ENCODE assay signal across 18 mouse cellular contexts in genomic region chr19:3884325-3884990, GRCm38 (mm10). TPM values are rescaled to one million over a fixed set of nuclear protein-coding genes. Genes with fewer than 3 reads are reported as not detected.
A peak's percentile ranks its signal among the peaks of the same experiment; 100 is the strongest.
DNase-seq lines count a peak whose midpoint lies in the region; ATAC-seq and TF ChIP-seq lines count a peak whose summit lies in the region.
"Had no signal": no experiment of that assay in that cellular context is flagged by ENCODE, and none has a peak within 500 bp of the region (broad histone marks: within the 10 kb centered on the region; RNA-seq: fewer than 3 reads in every experiment).

No protein-coding gene starts in this region.

- ATAC-seq in heart, embryonic 12.5 days (ENCODE audit: insufficient number of reproducible peaks, low FRiP score), result no peak
- no peak for ATAC-seq in liver, postnatal 0 days
- ATAC-seq: forebrain, embryonic 16.5 days; intestine, postnatal 0 days had no signal

- H3K27me3 ChIP-seq in heart, embryonic 12.5 days (replicated peaks), result no peaks in the 10 kb centered on the region
- no peaks in the 10 kb centered on the region for H3K27me3 ChIP-seq in liver, adult 2 months (ENCODE audit: control insufficient read depth, insufficient read depth, low read length)
- no peaks in the 10 kb centered on the region for H3K27me3 ChIP-seq in liver, postnatal 0 days (ENCODE audit: insufficient read depth, low read length)
- H3K27me3 ChIP-seq: kidney, embryonic 15.5 days; liver, embryonic 13.5 days; midbrain, embryonic 12.5 days had no signal

- H3K4me3 ChIP-seq in heart, embryonic 12.5 days, result no peak overlapping the region
- H3K4me3 ChIP-seq in liver, adult 2 months (ENCODE audit: insufficient read depth, low read depth, low read length), result no peak overlapping the region
- H3K4me3 ChIP-seq in liver, postnatal 0 days (ENCODE audit: low read depth, low read length), result no peak overlapping the region
- H3K4me3 ChIP-seq: kidney, embryonic 15.5 days; limb, embryonic 10.5 days; liver, embryonic 13.5 days; midbrain, embryonic 12.5 days had no signal

- WGBS in heart, embryonic 12.5 days, result 42% methylated on average over 6 of the region's 6 CpGs
- 30% methylated on average over 6 of the region's 6 CpGs for WGBS in liver, adult 2 months
- 62% methylated on average over 6 of the region's 6 CpGs for WGBS in liver, postnatal 0 days (ENCODE audit: insufficient replicate concordance)

- peaks cover 36% of the 10 kb centered on the region for H3K36me3 ChIP-seq in heart, embryonic 12.5 days
- peaks cover 42% of the 10 kb centered on the region for H3K36me3 ChIP-seq in liver, adult 2 months (ENCODE audit: control insufficient read depth, insufficient read depth, low read length)
- peaks cover 52% of the 10 kb centered on the region for H3K36me3 ChIP-seq in liver, postnatal 0 days (replicated peaks; ENCODE audit: insufficient read depth, low read length)

- peak overlapping the region; percentile 28; the same call in 1 of the 2 replicates for H3K27ac ChIP-seq in heart, embryonic 12.5 days (ENCODE audit: poor library complexity, severe bottlenecking)
- H3K27ac ChIP-seq in liver, adult 2 months (replicated peaks; ENCODE audit: insufficient read depth, low read depth, low read length), result no peak overlapping the region
- no peak overlapping the region for H3K27ac ChIP-seq in liver, postnatal 0 days (ENCODE audit: low read depth)
- H3K27ac ChIP-seq: hindbrain, embryonic 14.5 days; kidney, embryonic 15.5 days; limb, embryonic 10.5 days; liver, embryonic 13.5 days; midbrain, embryonic 12.5 days had no signal

- no peak for TF ChIP-seq CTCF in liver, adult 2 months (IDR thresholded peaks at IDR 0.05; ENCODE audit: low read depth, low read length)
- no peak for TF ChIP-seq CTCF in liver, postnatal 0 days (IDR thresholded peaks at IDR 0.05; ENCODE audit: low read depth)

- intact Hi-C loops in heart, postnatal 14 days (cut with DNase I), result no loop called here

- no peak for TF ChIP-seq EP300 in liver, postnatal 0 days (IDR thresholded peaks at IDR 0.05; ENCODE audit: low read depth)

- no peak overlapping the region for H3K4me2 ChIP-seq in heart, embryonic 12.5 days
- no peak overlapping the region for H3K4me2 ChIP-seq in liver, postnatal 0 days (ENCODE audit: low read depth, low read length)
- H3K4me2 ChIP-seq: hindbrain, embryonic 14.5 days; kidney, embryonic 15.5 days; liver, embryonic 13.5 days; midbrain, embryonic 12.5 days had no signal

- H3K79me2 ChIP-seq in liver, adult 2 months (ENCODE audit: control insufficient read depth, insufficient read depth, low read length), result peaks cover 3% of the 10 kb centered on the region; the same call in 1 of the 2 replicates

- no peaks in the 10 kb centered on the region for H3K9me3 ChIP-seq in heart, embryonic 12.5 days (replicated peaks)
- H3K9me3 ChIP-seq in liver, postnatal 0 days (ENCODE audit: low read length), result no peaks in the 10 kb centered on the region
- H3K9me3 ChIP-seq: kidney, embryonic 15.5 days; limb, embryonic 10.5 days; liver, embryonic 13.5 days; midbrain, embryonic 12.5 days had no signal

- no peak for TF ChIP-seq POLR2A in liver, adult 2 months (IDR thresholded peaks at IDR 0.05; ENCODE audit: extremely low read depth, insufficient read depth, low read length)

- H3K9ac ChIP-seq in heart, embryonic 12.5 days, result no peak overlapping the region
- no peak overlapping the region for H3K9ac ChIP-seq in liver, adult 2 months (ENCODE audit: low read depth, low read length)
- no peak overlapping the region for H3K9ac ChIP-seq in liver, postnatal 0 days (replicated peaks)
- H3K9ac ChIP-seq: hindbrain, embryonic 14.5 days; kidney, embryonic 15.5 days; liver, embryonic 13.5 days; midbrain, embryonic 12.5 days had no signal

- peaks cover 18% of the 10 kb centered on the region for H3K4me1 ChIP-seq in heart, embryonic 12.5 days (replicated peaks)
- H3K4me1 ChIP-seq in liver, adult 2 months (ENCODE audit: control insufficient read depth, insufficient read depth, low read length), result no peaks in the 10 kb centered on the region; the same call in 1 of the 2 replicates
- H3K4me1 ChIP-seq in liver, postnatal 0 days (ENCODE audit: insufficient read depth), result peaks cover 12% of the 10 kb centered on the region
- H3K4me1 ChIP-seq: kidney, embryonic 15.5 days; limb, embryonic 10.5 days; midbrain, embryonic 12.5 days had no signal

- DNase-seq in adrenal gland, adult (ENCODE audit: inconsistent age in 2 of 2, low spot score in 1 of 2), result peak; percentile 35 to 77
- no peak for DNase-seq in adrenal gland, adult 8-10 months
- no peak for DNase-seq in heart, postnatal 14 days
- DNase-seq in liver, adult 2 months (ENCODE audit: extremely low read depth, low read depth, low spot score), result peak; percentile 43
- no peak for DNase-seq in liver, postnatal 0 days
- DNase-seq in ovary, adult 18-20 months (ENCODE audit: low spot score), result peak; percentile 65
- no peak for DNase-seq in ovary, postnatal 10 days (ENCODE audit: low spot score)
- DNase-seq: gastrocnemius, postnatal 25 days; kidney, postnatal 4 days; liver, embryonic 13.5 days; thymus, adult 2 months had no signal

RNA-seq across cellular contexts. Expression of gene Tcirg1, which starts 22.5 kb away (rescaled TPM):
- total RNA-seq in adrenal gland, adult 8-10 months (2022), result 100 to 1,000 TPM in 2 of 4 experiments, 10 to 100 TPM in 2; 55.6 to 133 (median 95.0) TPM
- 22.3 and 26.1 TPM in 2 replicates for polyA plus RNA-seq in heart, embryonic 12.5 days (2016; fragmentation: Nextera tagmentation; extraction: Ambion mirVana)
- 10 to 100 TPM; 16.0 to 20.4 TPM for total RNA-seq in heart, postnatal 14 days (2021)
- total RNA-seq in liver, adult 2 months (2014; rRNA removed), result 34.3 and 35.6 TPM in 2 replicates
- polyA plus RNA-seq in liver, adult 2 months (2012; rRNA removed), result 76.3 and 123 TPM in 2 replicates
- polyA plus RNA-seq in liver, postnatal 0 days (2015; fragmentation: Nextera tagmentation; extraction: Ambion mirVana), result 28.1 and 29.7 TPM in 2 replicates

RNA-seq across cellular contexts. Expression of gene Ndufs8, which starts 28.1 kb away (rescaled TPM):
- total RNA-seq in adrenal gland, adult 8-10 months (2022), result 100 to 1,000 TPM; 241 to 358 (median 291) TPM
- 298 and 324 TPM in 2 replicates for polyA plus RNA-seq in heart, embryonic 12.5 days (2016; fragmentation: Nextera tagmentation; extraction: Ambion mirVana)
- 100 to 1,000 TPM; 438 to 441 TPM for total RNA-seq in heart, postnatal 14 days (2021)
- total RNA-seq in liver, adult 2 months (2014; rRNA removed), result 197 and 213 TPM in 2 replicates
- 266 and 295 TPM in 2 replicates for polyA plus RNA-seq in liver, adult 2 months (2012; rRNA removed)
- polyA plus RNA-seq in liver, postnatal 0 days (2015; fragmentation: Nextera tagmentation; extraction: Ambion mirVana), result 165 and 167 TPM in 2 replicates

RNA-seq across cellular contexts. Expression of gene Chka, which starts 32.9 kb away (rescaled TPM):
- total RNA-seq in adrenal gland, adult 8-10 months (2022), result 100 to 1,000 TPM in 1 of 4 experiments, 10 to 100 TPM in 3; 69.8 to 329 (median 93.5) TPM
- 30.1 and 36.1 TPM in 2 replicates for polyA plus RNA-seq in heart, embryonic 12.5 days (2016; fragmentation: Nextera tagmentation; extraction: Ambion mirVana)
- total RNA-seq in heart, postnatal 14 days (2021), result 10 to 100 TPM; 15.1 to 15.7 TPM
- total RNA-seq in liver, adult 2 months (2014; rRNA removed), result 11.9 and 26.0 TPM in 2 replicates
- 56.7 and 62.0 TPM in 2 replicates for polyA plus RNA-seq in liver, adult 2 months (2012; rRNA removed)
- 24.8 and 48.6 TPM in 2 replicates for polyA plus RNA-seq in liver, postnatal 0 days (2015; fragmentation: Nextera tagmentation; extraction: Ambion mirVana)

RNA-seq across cellular contexts. Expression of gene Aldh3b1, which starts 45.1 kb away (rescaled TPM):
- total RNA-seq in adrenal gland, adult 8-10 months (2022), result 100 to 1,000 TPM in 2 of 4 experiments, 10 to 100 TPM in 2; 35.5 to 262 (median 145) TPM
- 2.0 and 2.3 TPM in 2 replicates for polyA plus RNA-seq in heart, embryonic 12.5 days (2016; fragmentation: Nextera tagmentation; extraction: Ambion mirVana)
- 1 to 10 TPM; 2.6 to 3.2 TPM for total RNA-seq in heart, postnatal 14 days (2021)
- 2.9 and 3.3 TPM in 2 replicates for total RNA-seq in liver, adult 2 months (2014; rRNA removed)
- polyA plus RNA-seq in liver, adult 2 months (2012; rRNA removed), result 1.9 and 4.0 TPM in 2 replicates
- 9.5 TPM in 2 replicates for polyA plus RNA-seq in liver, postnatal 0 days (2015; fragmentation: Nextera tagmentation; extraction: Ambion mirVana)

RNA-seq across cellular contexts. Expression of gene Unc93b1, which starts 50.5 kb away (rescaled TPM):
- total RNA-seq in adrenal gland, adult 8-10 months (2022), result 10 to 100 TPM; 69.4 to 85.5 (median 71.5) TPM
- 7.8 and 8.9 TPM in 2 replicates for polyA plus RNA-seq in heart, embryonic 12.5 days (2016; fragmentation: Nextera tagmentation; extraction: Ambion mirVana)
- total RNA-seq in heart, postnatal 14 days (2021), result 10 to 100 TPM; 21.7 to 21.9 TPM
- 41.1 and 41.5 TPM in 2 replicates for total RNA-seq in liver, adult 2 months (2014; rRNA removed)
- 68.9 and 102 TPM in 2 replicates for polyA plus RNA-seq in liver, adult 2 months (2012; rRNA removed)
- polyA plus RNA-seq in liver, postnatal 0 days (2015; fragmentation: Nextera tagmentation; extraction: Ambion mirVana), result 42.6 and 48.1 TPM in 2 replicates

Comparison
In these comparisons a context has a peak if more than half of its experiments do, and no peak if none do; other contexts are left out.
1. DNase-seq: peak in adrenal gland, adult (2 of 2), liver, adult 2 months (single experiment) and ovary, adult 18-20 months (single experiment); none in adrenal gland, adult 8-10 months (single experiment), heart, postnatal 14 days (0 of 2), liver, postnatal 0 days (single experiment) and ovary, postnatal 10 days (single experiment).